ENCODE assay signal across 28 mouse cellular contexts in genomic region chr11:34312208-34312607, GRCm38 (mm10). TPM values are rescaled to one million over a fixed set of nuclear protein-coding genes. Genes with fewer than 3 reads are reported as not detected.
A peak's percentile ranks its signal among the peaks of the same experiment; 100 is the strongest.
DNase-seq lines count a peak whose midpoint lies in the region; ATAC-seq and TF ChIP-seq lines count a peak whose summit lies in the region.
"Had no signal": no experiment of that assay in that cellular context is flagged by ENCODE, and none has a peak within 500 bp of the region (broad histone marks: within the 10 kb centered on the region; RNA-seq: fewer than 3 reads in every experiment).

No protein-coding gene starts in this region.

- DNase-seq in 416B (ENCODE audit: low read depth) (peak; percentile 12), MEL (ENCODE audit: low read depth, low spot score) (peak; percentile 27)
- DNase-seq in liver, embryonic 13.5 days = peak; percentile 5
- no peak for DNase-seq in cerebellum, postnatal 36 days
- DNase-seq: adrenal gland, adult 2 months; adrenal gland, postnatal 14 days; cerebellum, adult 11-12 months; cerebellum, adult 8-10 months; cerebellum, postnatal 14 days; forebrain, postnatal 0 days; gastrocnemius, adult 2 months; gastrocnemius, postnatal 14 days; heart, adult 11 months; heart, postnatal 10 days; heart, postnatal 36 days had no signal

- no peak for TF ChIP-seq CTCF in MEL (IDR thresholded peaks at IDR 0.05 in 2 of 3, conservative IDR thresholded peaks at IDR 0.05 in 1 of 3; ENCODE audit: control insufficient read depth in 1 of 3, insufficient read depth in 1 of 3, low read depth in 2 of 3, low read length in 3 of 3, poor library complexity in 1 of 3, severe bottlenecking in 1 of 3)

- 34% methylated on average over 7 of the region's 7 CpGs for WGBS in liver, embryonic 13.5 days (ENCODE audit: insufficient replicate concordance)
- 84% methylated on average over 7 of the region's 7 CpGs for WGBS in hindbrain, embryonic 12.5 days

- no peak overlapping the region for H3K4me3 ChIP-seq in MEL (ENCODE audit: control insufficient read depth in 1 of 2, insufficient read depth in 1 of 2, low read depth in 2 of 2, low read length in 2 of 2)
- no peak overlapping the region for H3K4me3 ChIP-seq in liver, embryonic 13.5 days (replicated peaks)
- no peak overlapping the region for H3K4me3 ChIP-seq in hindbrain, embryonic 12.5 days
- H3K4me3 ChIP-seq: embryonic facial prominence, embryonic 10.5 days; embryonic facial prominence, embryonic 13.5 days; erythroblast, embryonic 14.5 days; forebrain, embryonic 13.5 days; gastrocnemius, adult 2 months; heart, embryonic 12.5 days; heart, embryonic 15.5 days; hindbrain, embryonic 10.5 days had no signal

- TF ChIP-seq RAD21 in MEL (IDR thresholded peaks at IDR 0.05; ENCODE audit: low read depth, low read length) = no peak

- H3K36me3 ChIP-seq in MEL (ENCODE audit: control insufficient read depth in 1 of 2, insufficient read depth in 2 of 2, low read length in 2 of 2) = peaks cover 9 to 11% of the 10 kb centered on the region in 2 experiments
- no peaks in the 10 kb centered on the region for H3K36me3 ChIP-seq in liver, embryonic 13.5 days
- H3K36me3 ChIP-seq in hindbrain, embryonic 12.5 days = no peaks in the 10 kb centered on the region
- H3K36me3 ChIP-seq: embryonic facial prominence, embryonic 10.5 days; embryonic facial prominence, embryonic 13.5 days; heart, embryonic 12.5 days; heart, embryonic 15.5 days; hindbrain, embryonic 10.5 days had no signal

- no peaks in the 10 kb centered on the region for H3K9me3 ChIP-seq in MEL (replicated peaks; ENCODE audit: insufficient read depth, low read length)
- H3K9me3 ChIP-seq in liver, embryonic 13.5 days (replicated peaks) = no peaks in the 10 kb centered on the region
- H3K9me3 ChIP-seq in hindbrain, embryonic 12.5 days (replicated peaks) = no peaks in the 10 kb centered on the region
- H3K9me3 ChIP-seq: embryonic facial prominence, embryonic 10.5 days; embryonic facial prominence, embryonic 13.5 days; forebrain, embryonic 13.5 days; heart, embryonic 12.5 days; heart, embryonic 15.5 days; hindbrain, embryonic 10.5 days had no signal

- peaks cover 4 to 7% of the 10 kb centered on the region in 2 experiments; a peak in 3 of 4 replicates for H3K4me1 ChIP-seq in MEL (ENCODE audit: control insufficient read depth in 1 of 2, insufficient read depth in 2 of 2, low read length in 2 of 2)
- H3K4me1 ChIP-seq in liver, embryonic 13.5 days (replicated peaks) = peaks cover 13% of the 10 kb centered on the region
- H3K4me1 ChIP-seq in hindbrain, embryonic 12.5 days = peaks cover 19% of the 10 kb centered on the region
- H3K4me1 ChIP-seq: heart, embryonic 15.5 days had no signal

- no peak overlapping the region for H3K9ac ChIP-seq in MEL (ENCODE audit: control insufficient read depth, low read depth, low read length, poor library complexity, severe bottlenecking)
- no peak overlapping the region for H3K9ac ChIP-seq in liver, embryonic 13.5 days
- H3K9ac ChIP-seq in hindbrain, embryonic 12.5 days = no peak overlapping the region
- H3K9ac ChIP-seq: embryonic facial prominence, embryonic 13.5 days; forebrain, embryonic 13.5 days; forebrain, postnatal 0 days; heart, embryonic 12.5 days; heart, embryonic 15.5 days; hindbrain, embryonic 14.5 days had no signal

- TF ChIP-seq EP300 in MEL (IDR thresholded peaks at IDR 0.05; ENCODE audit: low read depth in 1 of 2, low read length in 2 of 2) = 0 out of 4 replicates have a peak, but pooled peaks of 1 of the 2 experiments have one; percentile 19

- H3K4me2 ChIP-seq in liver, embryonic 13.5 days = no peak overlapping the region
- H3K4me2 ChIP-seq in hindbrain, embryonic 12.5 days (replicated peaks) = no peak overlapping the region
- H3K4me2 ChIP-seq: embryonic facial prominence, embryonic 13.5 days; forebrain, embryonic 13.5 days; heart, embryonic 12.5 days; heart, embryonic 15.5 days; hindbrain, embryonic 14.5 days had no signal

- no peaks in the 10 kb centered on the region for H3K79me2 ChIP-seq in MEL (ENCODE audit: control insufficient read depth, insufficient read depth, low read length, poor library complexity)

- peak; percentile 76 for ATAC-seq in liver, embryonic 13.5 days (ENCODE audit: low read depth)
- 0 out of 2 replicates have a peak, but pooled peaks have one; percentile 16 for ATAC-seq in megakaryocyte-erythroid progenitor cell, adult 5-6 weeks (replicated peaks; ENCODE audit: low FRiP score, low TSS enrichment, poor library complexity, severe bottlenecking)
- ATAC-seq in hindbrain, embryonic 12.5 days (ENCODE audit: low FRiP score) = no peak
- ATAC-seq: forebrain, embryonic 13.5 days; forebrain, postnatal 0 days; hindbrain, postnatal 0 days; inflammation-experienced regulatory T-cells, adult 6 months; intestine, embryonic 16.5 days had no signal

- no peaks in the 10 kb centered on the region for H3K27me3 ChIP-seq in MEL (ENCODE audit: control insufficient read depth in 1 of 2, insufficient read depth in 2 of 2, low read length in 2 of 2)
- H3K27me3 ChIP-seq in liver, embryonic 13.5 days = no peaks in the 10 kb centered on the region
- H3K27me3 ChIP-seq in hindbrain, embryonic 12.5 days = peaks cover 13% of the 10 kb centered on the region
- H3K27me3 ChIP-seq: heart, embryonic 12.5 days had no signal

- no peak for TF ChIP-seq POLR2A in MEL (IDR thresholded peaks at IDR 0.05; ENCODE audit: control insufficient read depth in 1 of 2, insufficient read depth in 1 of 2, low read depth in 1 of 2, low read length in 2 of 2, poor library complexity in 1 of 2)

- no peak overlapping the region for H3K27ac ChIP-seq in MEL (ENCODE audit: control insufficient read depth, low read depth, low read length)
- no peak overlapping the region for H3K27ac ChIP-seq in liver, embryonic 13.5 days
- H3K27ac ChIP-seq in hindbrain, embryonic 12.5 days = no peak overlapping the region
- H3K27ac ChIP-seq: embryonic facial prominence, embryonic 10.5 days; embryonic facial prominence, embryonic 13.5 days; forebrain, embryonic 13.5 days; gastrocnemius, adult 2 months; heart, embryonic 15.5 days; hindbrain, embryonic 10.5 days; hindbrain, embryonic 14.5 days; hindbrain, postnatal 0 days had no signal

TF ChIP-seq in MEL, 35 proteins besides CTCF, POLR2A, EP300 and RAD21:
- TF ChIP-seq NRF1 (IDR thresholded peaks at IDR 0.05; ENCODE audit: insufficient read depth, low read depth, low read length, poor library complexity, severe bottlenecking) (no peak), GABPA (IDR thresholded peaks at IDR 0.05; ENCODE audit: low read depth, low read length) (no peak), SMC3 (IDR thresholded peaks at IDR 0.05; ENCODE audit: low read depth, low read length) (no peak), KAT2A (conservative IDR thresholded peaks at IDR 0.05; ENCODE audit: low read depth, low read length) (no peak), SIN3A (IDR thresholded peaks at IDR 0.05; ENCODE audit: low read length) (no peak), MXI1 (IDR thresholded peaks at IDR 0.05; ENCODE audit: low read depth, low read length) (no peak), CHD1 (IDR thresholded peaks at IDR 0.05; ENCODE audit: low read depth, low read length) (no peak), MAX (IDR thresholded peaks at IDR 0.05; ENCODE audit: low read length) (no peak), MYC (IDR thresholded peaks at IDR 0.05; ENCODE audit: low read depth, low read length) (no peak), USF1 (IDR thresholded peaks at IDR 0.05; ENCODE audit: low read depth, low read length) (no peak), NELFE (IDR thresholded peaks at IDR 0.05; ENCODE audit: low read depth, low read length) (no peak), CHD2 (IDR thresholded peaks at IDR 0.05; ENCODE audit: low read length) (no peak), USF2 (IDR thresholded peaks at IDR 0.05; ENCODE audit: borderline replicate concordance in 1 of 2, insufficient read depth in 1 of 2, low read depth in 1 of 2, low read length in 2 of 2) (no peak), ZNF384 (IDR thresholded peaks at IDR 0.05; ENCODE audit: low read depth, low read length) (no peak), ZC3H11A (IDR thresholded peaks at IDR 0.05; ENCODE audit: low read depth, low read length) (no peak), MEF2A (IDR thresholded peaks at IDR 0.05; ENCODE audit: extremely low read depth, insufficient replicate concordance, low read depth, low read length, poor library complexity, severe bottlenecking) (no peak)

RNA-seq across cellular contexts. Expression of gene Fam196b, which starts 2.4 kb away (rescaled TPM):
- 0.20 and 0.23 TPM in 2 replicates for total RNA-seq in MEL (2012; rRNA removed)
- under 1 TPM in 1 of 2 experiments, not detected in 1; 0.10 TPM for polyA plus RNA-seq in MEL (2012; ENCODE audit: insufficient read depth in 1 of 2, insufficient read length in 2 of 2, low read depth in 1 of 2, low replicate concordance in 2 of 2, missing spikeins in 1 of 2)
- polyA plus RNA-seq in liver, embryonic 13.5 days (2015; fragmentation: Nextera tagmentation; extraction: Ambion mirVana) = 0.05 and 0.06 TPM in 2 replicates
- total RNA-seq in megakaryocyte-erythroid progenitor cell, adult 5-6 weeks (2014; fragmentation: Nextera tagmentation) = not detected in 2 replicates
- total RNA-seq in megakaryocyte-erythroid progenitor cell, adult 5-6 weeks (2017) = 0.11 TPM in 1 of 2 replicates, not detected in the other
- polyA plus RNA-seq in hindbrain, embryonic 12.5 days (2016; fragmentation: Nextera tagmentation; extraction: Ambion mirVana) = 2.7 TPM in 2 replicates
- total RNA-seq: adrenal gland, postnatal 14 days; heart, postnatal 10 days; heart, postnatal 36 days had no signal
- polyA plus RNA-seq: erythroblast, embryonic 14.5 days had no signal

Comparison
In these comparisons a context has a peak if more than half of its experiments do, and no peak if none do; other contexts are left out.
1. DNase-seq: peak in 416B (single experiment), MEL (single experiment) and liver, embryonic 13.5 days (single experiment); none in cerebellum, postnatal 36 days (0 of 2).